Mouse (Mus musculus) limb, embryonic 14.5 days (tissue): Measurements from ENCODE around the gene Usp22. TPM values are rescaled to one million over a fixed set of nuclear protein-coding genes. Genes with fewer than 3 reads are reported as not detected.

Experiments used
- ATAC-seq: fragments of 200-750 bp; cut with Nextera tagmentation; 2 replicates; pipeline ENCODE4 v1.8.0; 2017; ENCODE audit warnings: low read depth, moderate number of reproducible peaks, moderate TSS enrichment; ENCODE audit not compliant: low FRiP score
- DNase-seq: peaks from one replicate; pipeline ENCODE4 v3.0.0-alpha.2; 2015; ENCODE audit warnings: low spot score
- H3K27ac ChIP-seq: fragments of 300-500 bp; sonication (generic); replicated peaks from 2 replicates; pipeline ENCODE4 v1.5.1; 2014; ENCODE audit warnings: low read depth, mild to moderate bottlenecking, low read length, moderate library complexity, mixed read lengths
- H3K27me3 ChIP-seq: fragments of 300-500 bp; sonication (generic); 2 replicates; pipeline ENCODE4 v1.6.1; 2014; ENCODE audit warnings: low read length, mixed read lengths; ENCODE audit not compliant: control insufficient read depth, insufficient read depth
- H3K36me3 ChIP-seq: fragments of 300-500 bp; sonication (generic); 2 replicates; pipeline ENCODE4 v1.6.1; 2014; ENCODE audit warnings: mild to moderate bottlenecking, low read length, moderate library complexity, mixed read lengths; ENCODE audit not compliant: control insufficient read depth, insufficient read depth
- H3K4me1 ChIP-seq: fragments of 300-500 bp; sonication (generic); 2 replicates; pipeline ENCODE4 v1.6.1; 2014; ENCODE audit warnings: antibody characterized with exemption, low read length, mixed read lengths; ENCODE audit not compliant: control insufficient read depth, insufficient read depth
- H3K4me2 ChIP-seq: fragments of 300-500 bp; sonication (generic); replicated peaks from 2 replicates; pipeline ENCODE4 v1.6.1; 2014; ENCODE audit warnings: low read depth, mild to moderate bottlenecking, low read length, moderate library complexity; ENCODE audit not compliant: severe bottlenecking
- H3K4me3 ChIP-seq: fragments of 300-500 bp; sonication (generic); replicated peaks from 2 replicates; pipeline ENCODE4 v1.5.1; 2014; ENCODE audit warnings: low read length
- H3K9ac ChIP-seq: fragments of 300-500 bp; sonication (generic); 2 replicates; pipeline ENCODE4 v1.6.1; 2014; ENCODE audit warnings: mild to moderate bottlenecking, low read depth, low read length, moderate library complexity; ENCODE audit not compliant: severe bottlenecking
- H3K9me3 ChIP-seq: fragments of 300-500 bp; sonication (generic); 2 replicates; pipeline ENCODE4 v1.6.1; 2016; ENCODE audit warnings: low read length; ENCODE audit not compliant: control insufficient read depth
- POLR2A ChIP-seq: fragments of 200-500 bp; IDR thresholded peaks from 2 replicates; pipeline ENCODE4 v1.8.0; 2012; ENCODE audit warnings: inconsistent platforms, mild to moderate bottlenecking, moderate library complexity, borderline replicate concordance; ENCODE audit not compliant: insufficient read depth, insufficient read length; ENCODE audit errors: extremely low read depth
- WGBS: fragments of 180-500 bp; shearing (Covaris S2); extraction: QIAGEN DNeasy Blood & Tissue Kit; methylation state at CpG from one replicate; pipeline ENCODE4 v1.1.7; 2014; 5-methylcytosine and 5-hydroxymethylcytosine counted together
- polyA plus RNA-seq, 2 experiments: library from polyadenylated mRNA; depleted of rRNA in 1 of 2; stranded (reverse) in 1 of 2; unstranded in 1 of 2; fragments of >200 nt; fragmentation: Nextera tagmentation in 1 of 2; extraction: Ambion mirVana in 1 of 2; gene quantifications; 2 replicates each; pipeline versions ENCODE4 v1.2.1 to v1.2.3; 2012 to 2014

Usp22 gene
- polyA plus RNA-seq, 2 experiments = 123 to 174 TPM

GRCm38 (mm10) chr11:61215936-61216335 is 41.1 kb upstream of the Usp22 start:
- Histone ChIP-seq H3K27ac (no peak overlapping the region), H3K4me3 (no peak overlapping the region), H3K9me3 (no peaks in the 10 kb centered on the region), H3K9ac (no peak overlapping the region), H3K4me1 (no peaks in the 10 kb centered on the region), H3K27me3 (no peaks in the 10 kb centered on the region), H3K4me2 (no peak overlapping the region), H3K36me3 (no peaks in the 10 kb centered on the region)
- 77% methylated on average over 3 of the region's 3 CpGs for WGBS
- TF ChIP-seq POLR2A = no peak
- ATAC-seq (no peak), DNase-seq (no peak)

- Histone ChIP-seq H3K27me3 (no peaks in the 10 kb centered on the region), H3K4me3 (no peak overlapping the region), H3K27ac (no peak overlapping the region), H3K4me1 (peaks cover 14% of the 10 kb centered on the region), H3K36me3 (no peaks in the 10 kb centered on the region), H3K9me3 (no peaks in the 10 kb centered on the region), H3K9ac (no peak overlapping the region), H3K4me2 (no peak overlapping the region)
- DNase-seq (no peak), ATAC-seq (no peak)
- 41% methylated on average over 20 of the region's 20 CpGs for WGBS
- no peak for TF ChIP-seq POLR2A
Measured at GRCm38 (mm10) chr11:61212102-61212501, 37.2 kb upstream of the Usp22 start.

GRCm38 (mm10) chr11:61208316-61208715 is 33.5 kb upstream of the Usp22 start:
- WGBS = 82% methylated on average over 10 of the region's 10 CpGs
- no peak for DNase-seq

GRCm38 (mm10) chr11:61207487-61208246 is 32.8 kb upstream of the Usp22 start, which contains the start of gene Aldh3a1:
Aldh3a1 (plus strand) TSS chr11:61207537.
- no peak for ATAC-seq
- Histone ChIP-seq H3K4me2 (no peak within 1 kb of the TSS), H3K27ac (no peak within 1 kb of the TSS)

More at GRCm38 (mm10) chr11:61208316-61208715, 33.5 kb upstream of the Usp22 start:
- H3K4me3 ChIP-seq = no peak overlapping the region
- H3K9ac ChIP-seq = no peak overlapping the region
- H3K27ac ChIP-seq = no peak overlapping the region
- H3K4me1 ChIP-seq = peaks cover 18% of the 10 kb centered on the region
- no peaks in the 10 kb centered on the region for H3K27me3 ChIP-seq
- H3K4me2 ChIP-seq = no peak overlapping the region
- no peak for TF ChIP-seq POLR2A
- no peak for ATAC-seq
- H3K9me3 ChIP-seq = no peaks in the 10 kb centered on the region
- no peaks in the 10 kb centered on the region for H3K36me3 ChIP-seq

GRCm38 (mm10) chr11:61206136-61206535 is 31.3 kb upstream of the Usp22 start:
- Histone ChIP-seq H3K36me3 (no peaks in the 10 kb centered on the region), H3K4me2 (no peak overlapping the region), H3K9me3 (no peaks in the 10 kb centered on the region), H3K9ac (no peak overlapping the region), H3K4me1 (peaks cover 18% of the 10 kb centered on the region), H3K27me3 (no peaks in the 10 kb centered on the region), H3K27ac (no peak overlapping the region), H3K4me3 (no peak overlapping the region)
- ATAC-seq (no peak), DNase-seq (no peak)
- 87% methylated on average over 3 of the region's 3 CpGs for WGBS
- no peak for TF ChIP-seq POLR2A

More at GRCm38 (mm10) chr11:61207487-61208246, 32.8 kb upstream of the Usp22 start, which contains the start of gene Aldh3a1:
- WGBS = 38% methylated on average over 10 of the region's 10 CpGs
- H3K9me3 ChIP-seq = no peaks in the 10 kb centered on the region
- TF ChIP-seq POLR2A = no peak
- H3K27me3 ChIP-seq = no peaks in the 10 kb centered on the region
- peak; percentile 20 for DNase-seq
- H3K4me3 ChIP-seq = no peak within 1 kb of the TSS
- H3K4me1 ChIP-seq = peaks cover 18% of the 10 kb centered on the region
- H3K9ac ChIP-seq = no peak within 1 kb of the TSS
- H3K36me3 ChIP-seq = no peaks in the 10 kb centered on the region
